Comparison of ENCODE assay signal across 12 mouse cellular contexts in the genomic region with DNA sequence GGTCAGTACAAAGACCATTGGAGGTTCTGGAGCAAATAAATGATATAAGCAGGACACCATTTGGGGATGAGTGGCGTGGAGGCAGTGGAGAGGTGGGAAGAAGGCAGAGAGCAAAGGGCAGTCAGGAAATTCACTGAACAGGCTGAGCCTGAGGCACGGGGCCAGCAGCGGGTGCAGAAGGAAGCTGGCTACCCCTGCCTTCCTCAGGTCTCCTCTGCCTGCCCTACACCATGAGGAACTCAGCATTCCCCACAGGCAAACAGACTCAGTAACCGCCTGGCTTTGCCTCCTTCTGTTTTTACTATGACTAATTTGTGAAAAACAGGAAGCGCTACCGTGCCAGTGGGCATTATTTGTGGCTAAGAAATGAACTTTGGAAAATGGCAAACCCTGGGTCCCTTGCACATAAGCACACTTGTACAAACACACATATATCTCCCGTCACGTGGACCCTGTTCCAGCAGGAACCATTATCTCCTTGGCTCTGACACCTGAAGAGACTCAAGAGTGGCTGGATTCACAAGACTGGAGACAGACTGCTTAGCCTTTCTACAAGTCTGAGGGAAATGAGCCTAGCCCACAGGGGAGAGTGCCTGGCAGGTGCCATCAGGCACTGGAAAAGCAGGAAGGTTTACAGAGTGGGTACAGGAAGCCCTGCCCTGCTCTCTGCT. TPM values are rescaled to one million over a fixed set of nuclear protein-coding genes. Genes with fewer than 3 reads are reported as not detected.
DNase-seq lines count a peak whose midpoint lies in the region; ATAC-seq lines count a peak whose summit lies in the region.
"Had no signal": no experiment of that assay in that cellular context is flagged by ENCODE, and none has a peak within 500 bp of the region (broad histone marks: within the 10 kb centered on the region; RNA-seq: fewer than 3 reads in every experiment).

No protein-coding gene starts in this region.

- no peaks in the 10 kb centered on the region for H3K36me3 ChIP-seq in heart, embryonic 10.5 days
- no peaks in the 10 kb centered on the region for H3K36me3 ChIP-seq in splenic B cell, adult 2 months (ENCODE audit: control insufficient read depth, insufficient read depth, low read length, poor library complexity, severe bottlenecking)
- H3K36me3 ChIP-seq in midbrain, embryonic 14.5 days (ENCODE audit: control insufficient read depth, insufficient read depth, low read length): no peaks in the 10 kb centered on the region
- H3K36me3 ChIP-seq: forebrain, embryonic 10.5 days; limb, embryonic 12.5 days had no signal

- H3K27ac ChIP-seq in heart, embryonic 10.5 days: no peak overlapping the region
- H3K27ac ChIP-seq in midbrain, embryonic 14.5 days (replicated peaks; ENCODE audit: low read depth, low read length): no peak overlapping the region
- H3K27ac ChIP-seq: forebrain, embryonic 10.5 days; limb, embryonic 12.5 days had no signal

- H3K4me1 ChIP-seq in heart, embryonic 10.5 days: peaks cover 10% of the 10 kb centered on the region; the same call in 1 of the 2 replicates
- peaks cover 11% of the 10 kb centered on the region; the same call in 1 of the 2 replicates for H3K4me1 ChIP-seq in midbrain, embryonic 14.5 days (ENCODE audit: control insufficient read depth, insufficient read depth, low read length)

- no peaks in the 10 kb centered on the region for H3K27me3 ChIP-seq in heart, embryonic 10.5 days (ENCODE audit: insufficient read depth, poor library complexity, severe bottlenecking)
- H3K27me3 ChIP-seq in splenic B cell, adult 2 months (ENCODE audit: control insufficient read depth, insufficient read depth, low read length, poor library complexity, severe bottlenecking): no peaks in the 10 kb centered on the region
- no peaks in the 10 kb centered on the region for H3K27me3 ChIP-seq in midbrain, embryonic 14.5 days (ENCODE audit: control insufficient read depth, insufficient read depth, low read length)
- H3K27me3 ChIP-seq: limb, embryonic 12.5 days had no signal

- DNase-seq in heart, adult 8-10 months (ENCODE audit: low spot score): peak; percentile 32
- no peak for DNase-seq in heart, embryonic 10.5 days (ENCODE audit: low spot score)
- DNase-seq in testis, postnatal 10 days (ENCODE audit: low spot score): peak; percentile 35
- no peak for DNase-seq in testis, postnatal 14 days (ENCODE audit: low spot score)
- peak; percentile 62 for DNase-seq in kidney, postnatal 10 days
- DNase-seq in splenic B cell, adult 2 months (ENCODE audit: low read depth, low spot score): peak; percentile 31
- DNase-seq in midbrain, embryonic 14.5 days: no peak
- no peak for DNase-seq in gastrocnemius, postnatal 36 days
- DNase-seq: retina, postnatal 1 day had no signal

- no peak for ATAC-seq in midbrain, embryonic 14.5 days (ENCODE audit: low FRiP score, low TSS enrichment)
- ATAC-seq: midbrain, embryonic 16.5 days had no signal

- no peaks in the 10 kb centered on the region for H3K9me3 ChIP-seq in heart, embryonic 10.5 days
- no peaks in the 10 kb centered on the region for H3K9me3 ChIP-seq in midbrain, embryonic 14.5 days (ENCODE audit: control insufficient read depth, low read length)
- H3K9me3 ChIP-seq: forebrain, embryonic 10.5 days; limb, embryonic 12.5 days had no signal

- WGBS in heart, embryonic 10.5 days: 73% methylated on average over 8 of the region's 8 CpGs
- WGBS in midbrain, embryonic 14.5 days: 95% methylated on average over 8 of the region's 8 CpGs

- intact Hi-C loops in gastrocnemius, postnatal 36 days (cut with DNase I): loop anchor here (5.0 kb wide), 1 partner anchor 66 kb away; no protein-coding TSS in a partner anchor

- no peak overlapping the region for H3K4me2 ChIP-seq in midbrain, embryonic 14.5 days (ENCODE audit: low read length)
- H3K4me2 ChIP-seq: limb, embryonic 12.5 days had no signal

- H3K9ac ChIP-seq in midbrain, embryonic 14.5 days (replicated peaks; ENCODE audit: low read length): no peak overlapping the region
- H3K9ac ChIP-seq: limb, embryonic 12.5 days had no signal

- no peak overlapping the region for H3K4me3 ChIP-seq in heart, embryonic 10.5 days
- no peak overlapping the region for H3K4me3 ChIP-seq in midbrain, embryonic 14.5 days (replicated peaks; ENCODE audit: low read depth, low read length)
- H3K4me3 ChIP-seq: forebrain, embryonic 10.5 days; limb, embryonic 12.5 days had no signal

RNA-seq across cellular contexts. Expression of gene Dglucy, which starts 2.8 kb away (rescaled TPM):
- total RNA-seq in heart, adult 8-10 months (2022): 10 to 100 TPM; 62.3 to 89.3 (median 69.4) TPM
- polyA plus RNA-seq in heart, embryonic 10.5 days (2016; fragmentation: Nextera tagmentation; extraction: Ambion mirVana): 0.49 and 1.8 TPM in 2 replicates
- 1.7 and 1.9 TPM in 2 replicates for polyA plus RNA-seq in midbrain, embryonic 14.5 days (2014; fragmentation: Nextera tagmentation; extraction: Ambion mirVana)
- total RNA-seq in gastrocnemius, postnatal 36 days (2021): 10 to 100 TPM; 10.8 to 11.8 TPM

RNA-seq across cellular contexts. Expression of gene Rps6ka5, which starts 49.3 kb away (rescaled TPM):
- total RNA-seq in heart, adult 8-10 months (2022): 10 to 100 TPM in 3 of 4 experiments, 1 to 10 TPM in 1; 9.9 to 14.3 (median 12.0) TPM
- polyA plus RNA-seq in heart, embryonic 10.5 days (2016; fragmentation: Nextera tagmentation; extraction: Ambion mirVana): 4.9 and 5.5 TPM in 2 replicates
- 7.0 and 7.9 TPM in 2 replicates for polyA plus RNA-seq in midbrain, embryonic 14.5 days (2014; fragmentation: Nextera tagmentation; extraction: Ambion mirVana)
- 1 to 10 TPM; 8.0 to 8.4 TPM for total RNA-seq in gastrocnemius, postnatal 36 days (2021)

Comparison
In these comparisons a context has a peak if more than half of its experiments do, and no peak if none do; other contexts are left out.
1. DNase-seq: peak in heart, adult 8-10 months (single experiment), testis, postnatal 10 days (single experiment), kidney, postnatal 10 days (single experiment) and splenic B cell, adult 2 months (single experiment); none in heart, embryonic 10.5 days (single experiment), testis, postnatal 14 days (single experiment), midbrain, embryonic 14.5 days (single experiment) and gastrocnemius, postnatal 36 days (0 of 2).
2. RNA of gene Dglucy, which starts 2.8 kb away (total RNA-seq): 62.3 to 89.3 TPM in heart, adult 8-10 months; 10.8 to 11.8 TPM in gastrocnemius, postnatal 36 days; every median in the first group is over 4 times any median in the second.